ENCODE assay signal across 1 mouse cellular context in genomic region chr17:46045742-46046141, GRCm38 (mm10).
TF ChIP-seq lines count a peak whose summit lies in the region.

No protein-coding gene starts in this region.

TF ChIP-seq in MEL, 35 proteins besides CTCF, POLR2A, EP300 and RAD21 (continued from another document):
- no peak for TF ChIP-seq KAT2A (conservative IDR thresholded peaks at IDR 0.05; ENCODE audit: low read depth, low read length)
- TF ChIP-seq GATA1 (IDR thresholded peaks at IDR 0.05; ENCODE audit: low read depth, low read length), result no peak
- peak; percentile 53; the same call in 1 of the 2 replicates for TF ChIP-seq ETS1 (IDR thresholded peaks at IDR 0.05; ENCODE audit: low read depth, low read length)
- TF ChIP-seq MAFK (IDR thresholded peaks at IDR 0.05; ENCODE audit: borderline replicate concordance, low read depth, low read length), result no peak
- no peak for TF ChIP-seq JUND (IDR thresholded peaks at IDR 0.05; ENCODE audit: low read depth, low read length)
- TF ChIP-seq UBTF (IDR thresholded peaks at IDR 0.05; ENCODE audit: borderline replicate concordance, insufficient read depth, low read depth, low read length), result no peak
- no peak for TF ChIP-seq SMC3 (IDR thresholded peaks at IDR 0.05; ENCODE audit: low read depth, low read length)
- no peak for TF ChIP-seq ZC3H11A (IDR thresholded peaks at IDR 0.05; ENCODE audit: low read depth, low read length)
- no peak for TF ChIP-seq POLR2AphosphoS5 (IDR thresholded peaks at IDR 0.05; ENCODE audit: borderline replicate concordance, low read depth, low read length)
- no peak for TF ChIP-seq POLR2AphosphoS2 (IDR thresholded peaks at IDR 0.05; ENCODE audit: low read length)
- TF ChIP-seq RCOR1 (IDR thresholded peaks at IDR 0.05; ENCODE audit: low read depth, low read length), result peak; percentile 58
- peak; percentile 33; the same call in 1 of the 2 replicates for TF ChIP-seq HCFC1 (IDR thresholded peaks at IDR 0.05; ENCODE audit: low read depth, low read length)
- peak; percentile 38; the same call in 1 of the 2 replicates for TF ChIP-seq TCF12 (IDR thresholded peaks at IDR 0.05; ENCODE audit: low read depth, low read length)
